Mouse (Mus musculus) spleen, adult 2 months (tissue): ENCODE results near the gene Hnrnpk. TPM values are rescaled to one million over a fixed set of nuclear protein-coding genes. Genes with fewer than 3 reads are reported as not detected.
"Not testable (repeated sequence)": the region's sequence is repeated elsewhere in the genome, so short reads cannot be mapped to it uniquely, and the experiment has no call there.

Source experiments
- DNase-seq, 2 experiments: peaks; one replicate each; pipeline versions ENCODE4 v3.0.0 to v3.0.0-alpha.2; 2012 to 2021; ENCODE audit warnings: low spot score in 2 of 2, low read depth in 1 of 2
- H3K27ac ChIP-seq: fragments of 200-500 bp; 2 replicates; pipeline ENCODE4 v1.5.1; 2012; ENCODE audit warnings: low read length, inconsistent platforms; ENCODE audit not compliant: insufficient read depth
- H3K27me3 ChIP-seq: fragments of 200-500 bp; 2 replicates; pipeline ENCODE4 v1.6.1; 2012; ENCODE audit warnings: mild to moderate bottlenecking, moderate library complexity, low read length, inconsistent platforms; ENCODE audit not compliant: control insufficient read depth, insufficient read depth
- H3K36me3 ChIP-seq: fragments of 200-500 bp; 2 replicates; pipeline ENCODE4 v1.6.1; 2012; ENCODE audit warnings: mild to moderate bottlenecking, low read length, inconsistent platforms; ENCODE audit not compliant: control insufficient read depth, insufficient read depth
- H3K4me1 ChIP-seq: fragments of 200-500 bp; 2 replicates; pipeline ENCODE4 v1.6.1; 2011; ENCODE audit warnings: inconsistent platforms; ENCODE audit not compliant: control insufficient read depth, insufficient read depth, insufficient read length
- H3K4me3 ChIP-seq: fragments of 200-500 bp; 2 replicates; pipeline ENCODE4 v1.5.1; 2011; ENCODE audit warnings: mild to moderate bottlenecking, inconsistent platforms; ENCODE audit not compliant: insufficient read depth, insufficient read length; ENCODE audit errors: extremely low read depth
- CTCF ChIP-seq: fragments of 200-500 bp; IDR thresholded peaks from 2 replicates; pipeline ENCODE4 v1.5.1; 2011; ENCODE audit warnings: mild to moderate bottlenecking, inconsistent platforms; ENCODE audit not compliant: insufficient read depth, insufficient read length, insufficient replicate concordance; ENCODE audit errors: extremely low read depth
- POLR2A ChIP-seq: fragments of 200-500 bp; IDR thresholded peaks from 2 replicates; pipeline ENCODE4 v1.6.1; 2011; ENCODE audit warnings: low read depth, low read length, inconsistent platforms
- WGBS: fragments of 180-500 bp; shearing (Covaris S2); methylation state at CpG from one replicate; pipeline ENCODE4 v1.1.7; 2018; 5-methylcytosine and 5-hydroxymethylcytosine counted together
- polyA plus RNA-seq: library from polyadenylated mRNA; depleted of rRNA; stranded (reverse); fragments of >200 nt; gene quantifications from 2 replicates; pipeline ENCODE4 v1.2.3, GENCODE M21; 2012; rRNA removed

The Hnrnpk gene
- 163 and 210 TPM in 2 replicates for polyA plus RNA-seq

DNA sequence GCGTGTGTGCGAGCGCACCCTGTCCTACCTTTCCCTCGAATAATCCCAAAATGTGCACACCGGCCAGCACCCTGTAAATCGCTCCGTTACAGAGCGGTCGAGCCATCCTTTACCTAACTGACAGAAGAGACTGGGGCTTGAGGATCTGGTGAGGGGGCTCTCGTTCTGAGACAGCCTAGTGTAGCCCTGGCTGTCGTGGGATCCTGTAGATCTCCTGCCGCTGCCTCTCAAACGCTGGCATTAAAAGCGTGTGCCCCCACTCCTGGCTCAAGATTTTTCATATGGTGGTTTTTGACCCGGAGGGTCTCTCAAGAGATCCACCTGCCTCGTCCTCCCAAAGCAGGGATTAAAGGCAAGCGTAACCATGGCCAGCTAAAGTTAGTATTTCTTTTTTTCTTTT, at the start of gene Hnrnpk:
Hnrnpk (minus strand) TSS at position 101 of the 400 bp plus-strand sequence.
- not testable (repeated sequence) for H3K27me3 ChIP-seq, H3K36me3 ChIP-seq, H3K4me1 ChIP-seq, DNase-seq
- peak within 1 kb of the TSS; percentile 85 for H3K4me3 ChIP-seq
- WGBS: 7% methylated on average over 17 of the region's 17 CpGs
- peak within 1 kb of the TSS; percentile 99 for H3K27ac ChIP-seq

GRCm38 (mm10) chr13:58452246-58452645, 49.1 kb upstream of the Hnrnpk start:
- no peaks in the 10 kb centered on the region for H3K36me3 ChIP-seq
- TF ChIP-seq CTCF (no peak), POLR2A (no peak)
- H3K27ac ChIP-seq: no peak overlapping the region
- H3K4me3 ChIP-seq: no peak overlapping the region
- H3K27me3 ChIP-seq: peaks cover 9% of the 10 kb centered on the region; the same call in 1 of the 2 replicates
- no peak for DNase-seq
- no peaks in the 10 kb centered on the region; the same call in 1 of the 2 replicates for H3K4me1 ChIP-seq
- 54% methylated on average over 4 of the region's 4 CpGs for WGBS

DNA sequence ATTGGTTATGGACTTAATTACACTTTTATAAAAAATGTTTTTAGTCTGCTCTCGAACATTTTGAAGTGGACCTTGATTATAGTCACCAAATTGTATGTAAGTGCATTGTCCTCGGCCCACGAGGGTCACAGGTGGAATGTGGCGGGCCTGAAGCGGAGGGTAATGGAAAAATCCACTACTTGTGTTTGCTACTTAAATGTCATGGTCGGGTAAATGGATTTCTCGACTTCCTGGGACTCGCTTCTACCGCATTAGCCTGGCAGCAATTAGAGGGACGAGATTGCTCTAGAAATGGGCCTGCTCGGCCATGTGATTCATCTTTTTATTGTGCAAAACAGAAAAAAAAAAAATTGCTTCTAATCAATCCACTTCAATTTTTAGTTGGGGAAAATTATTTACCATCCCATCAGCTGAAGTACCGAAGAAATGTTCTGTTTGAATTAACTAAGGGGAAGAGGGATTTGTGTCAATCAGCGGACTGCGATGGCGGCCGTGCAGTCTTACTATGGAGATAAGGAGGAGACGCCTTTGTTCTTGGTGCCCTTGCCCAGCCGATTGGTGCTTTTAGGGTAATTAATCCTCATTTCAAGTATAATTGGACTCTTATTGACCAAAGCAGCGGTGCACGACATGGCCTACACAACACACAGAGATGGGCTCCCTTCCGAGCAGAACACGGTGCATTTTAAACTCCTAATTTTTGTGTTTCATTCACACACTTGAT, 47.5 kb upstream of the Hnrnpk start:
- TF ChIP-seq POLR2A (no peak), CTCF (no peak)
- Histone ChIP-seq H3K4me1 (no peaks in the 10 kb centered on the region; the same call in 1 of the 2 replicates), H3K36me3 (no peaks in the 10 kb centered on the region), H3K27me3 (peaks cover 7% of the 10 kb centered on the region; the same call in 1 of the 2 replicates), H3K27ac (no peak overlapping the region), H3K4me3 (no peak overlapping the region)
- no peak for DNase-seq
- 87% methylated on average over 22 of the region's 22 CpGs for WGBS

DNA sequence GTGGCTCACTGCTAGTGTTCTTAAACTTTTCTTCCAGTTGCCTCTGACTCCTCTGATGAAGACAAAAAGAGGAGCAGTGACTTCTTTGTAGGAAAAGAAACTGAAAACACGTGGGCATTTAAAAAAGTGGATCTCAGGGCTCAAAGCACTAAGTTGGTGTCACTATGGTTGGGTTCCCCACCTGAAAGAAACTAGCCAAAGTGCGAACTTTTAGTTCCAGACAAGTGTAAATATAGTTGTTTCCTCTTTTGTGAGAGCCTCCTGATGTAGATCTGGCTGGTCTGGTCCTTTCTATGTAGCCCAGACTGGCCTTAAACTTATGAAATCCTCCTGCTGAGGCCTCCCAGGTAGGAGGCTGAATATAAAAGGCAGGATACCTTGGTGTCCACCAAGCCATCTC, 43.4 kb upstream of the Hnrnpk start:
- no peak for DNase-seq
- Histone ChIP-seq H3K4me1 (peaks cover 10% of the 10 kb centered on the region; the same call in 1 of the 2 replicates), H3K4me3 (no peak overlapping the region), H3K36me3 (no peaks in the 10 kb centered on the region), H3K27me3 (peaks cover 2% of the 10 kb centered on the region; the same call in 1 of the 2 replicates), H3K27ac (no peak overlapping the region)
- no peak for TF ChIP-seq POLR2A
- TF ChIP-seq CTCF: no peak
- 50% methylated on average over 2 of the region's 2 CpGs for WGBS

DNA sequence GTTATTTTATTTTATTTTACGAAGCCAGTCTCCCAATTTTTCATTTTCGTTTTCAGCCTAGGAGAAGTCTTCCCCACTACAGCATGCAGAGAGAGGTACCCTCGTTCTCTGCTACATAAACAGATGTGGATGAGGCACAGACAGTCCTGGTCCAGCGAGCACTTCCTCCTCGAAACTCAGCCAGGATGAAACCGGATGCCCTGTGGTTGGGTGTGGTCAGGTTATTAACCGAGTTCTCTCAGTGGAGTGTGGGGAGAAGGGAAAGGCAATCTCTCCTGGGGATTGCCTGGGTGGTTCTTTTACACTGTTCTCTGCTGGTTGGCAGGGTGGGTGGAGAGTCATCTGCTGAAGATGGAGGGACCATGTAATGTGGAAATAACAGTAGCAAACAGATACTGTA, 40.6 kb upstream of the Hnrnpk start:
- H3K27ac ChIP-seq: no peak overlapping the region
- H3K4me3 ChIP-seq: no peak overlapping the region; the same call in 1 of the 2 replicates
- 4% methylated on average over 7 of the region's 7 CpGs for WGBS
- no peaks in the 10 kb centered on the region for H3K36me3 ChIP-seq
- no peaks in the 10 kb centered on the region for H3K27me3 ChIP-seq
- peak; percentile 43 to 83 for DNase-seq
- TF ChIP-seq CTCF (no peak), POLR2A (no peak)
- H3K4me1 ChIP-seq: peaks cover 10% of the 10 kb centered on the region; the same call in 1 of the 2 replicates

DNA sequence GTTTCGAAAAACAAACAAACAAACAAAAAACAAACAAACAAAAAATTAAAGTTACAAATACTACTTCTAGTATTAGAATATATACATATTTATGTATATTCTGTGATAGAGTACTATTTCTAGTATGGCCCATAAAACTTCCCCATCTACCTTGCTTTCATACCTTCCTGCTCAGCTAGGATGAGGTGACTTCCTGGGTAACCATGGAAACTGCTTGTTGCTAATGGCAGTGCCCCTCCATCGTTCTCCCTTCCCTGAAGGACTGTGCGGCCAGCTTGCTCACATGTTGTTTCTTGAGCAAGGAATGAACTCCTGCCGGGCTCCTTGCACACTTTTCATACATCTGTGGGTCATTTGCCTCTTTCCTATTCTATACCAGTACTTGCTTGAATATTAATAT, 40.2 kb upstream of the Hnrnpk start:
- H3K27ac ChIP-seq: no peak overlapping the region
- 44% methylated on average over 4 of the region's 4 CpGs for WGBS
- TF ChIP-seq POLR2A: no peak
- no peak for TF ChIP-seq CTCF
- H3K4me1 ChIP-seq: peaks cover 10% of the 10 kb centered on the region; the same call in 1 of the 2 replicates
- no peaks in the 10 kb centered on the region for H3K27me3 ChIP-seq
- no peak for DNase-seq
- H3K4me3 ChIP-seq: no peak overlapping the region
- no peaks in the 10 kb centered on the region for H3K36me3 ChIP-seq

DNA sequence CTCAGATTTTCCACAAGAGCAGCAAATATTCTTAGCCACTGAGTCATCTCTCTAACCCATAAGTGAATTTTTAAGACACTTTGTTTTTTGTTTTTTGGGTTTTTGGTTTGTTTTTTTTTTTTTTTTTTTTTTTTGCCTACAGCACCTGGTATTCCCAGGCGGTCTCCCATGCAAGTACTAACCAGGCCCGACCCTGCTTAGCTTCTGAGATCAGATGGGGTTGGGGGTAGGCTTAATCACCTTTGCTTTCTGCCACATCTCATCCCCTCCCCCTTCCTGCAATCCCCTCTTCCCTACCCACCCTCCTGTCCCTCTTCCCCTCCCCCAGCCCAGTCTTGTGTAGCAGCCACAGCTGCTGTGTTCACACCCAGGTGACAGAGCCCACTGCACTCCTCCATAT, 36.6 kb upstream of the Hnrnpk start:
- Histone ChIP-seq H3K36me3 (no peaks in the 10 kb centered on the region), H3K4me3 (no peak overlapping the region), H3K27ac (no peak overlapping the region), H3K4me1 (peaks cover 7% of the 10 kb centered on the region; the same call in 1 of the 2 replicates), H3K27me3 (no peaks in the 10 kb centered on the region)
- TF ChIP-seq CTCF (no peak), POLR2A (no peak)
- no peak for DNase-seq
- 65% methylated on average over 2 of the region's 2 CpGs for WGBS
